Mouse (Mus musculus) intestine, embryonic 16.5 days (tissue): ENCODE measurements around the gene Hmgb1. TPM values are rescaled to one million over a fixed set of nuclear protein-coding genes. Genes with fewer than 3 reads are reported as not detected.

Experiments used
- ATAC-seq: fragments of 200-750 bp; cut with Nextera tagmentation; 2 replicates; pipeline ENCODE4 v1.8.0; 2017; ENCODE audit warnings: moderate TSS enrichment, moderate library complexity
- H3K27ac ChIP-seq: fragments of 300-500 bp; sonication (generic); 2 replicates; pipeline ENCODE4 v1.5.1; 2014; ENCODE audit warnings: mild to moderate bottlenecking, low read length
- H3K27me3 ChIP-seq: fragments of 300-500 bp; sonication (generic); replicated peaks from 2 replicates; pipeline ENCODE4 v1.6.1; 2014; ENCODE audit warnings: low read length, control low read depth, mixed read lengths; ENCODE audit not compliant: control insufficient read depth, insufficient read depth
- H3K36me3 ChIP-seq: fragments of 300-500 bp; sonication (generic); 2 replicates; pipeline ENCODE4 v1.6.1; 2014; ENCODE audit warnings: low read length, control low read depth; ENCODE audit not compliant: control insufficient read depth, insufficient read depth
- H3K4me1 ChIP-seq: fragments of 300-500 bp; sonication (generic); 2 replicates; pipeline ENCODE4 v1.6.1; 2014; ENCODE audit warnings: low read length, control low read depth, mixed read lengths; ENCODE audit not compliant: control insufficient read depth, insufficient read depth
- H3K4me2 ChIP-seq: fragments of 300-500 bp; sonication (generic); 2 replicates; pipeline ENCODE4 v1.6.1; 2014; ENCODE audit warnings: low read depth, low read length, control low read depth
- H3K4me3 ChIP-seq: fragments of 300-500 bp; sonication (generic); 2 replicates; pipeline ENCODE4 v1.5.1; 2014; ENCODE audit warnings: mild to moderate bottlenecking, low read length
- H3K9ac ChIP-seq: fragments of 300-500 bp; sonication (generic); 2 replicates; pipeline ENCODE4 v1.6.1; 2014; ENCODE audit warnings: low read depth, low read length
- H3K9me3 ChIP-seq: fragments of 300-500 bp; sonication (generic); 2 replicates; pipeline ENCODE4 v1.6.1; 2016; ENCODE audit warnings: low read length, control low read depth; ENCODE audit not compliant: control insufficient read depth
- WGBS: fragments of 180-500 bp; shearing (Covaris S2); extraction: QIAGEN DNeasy Blood & Tissue Kit; methylation state at CpG from one replicate; pipeline ENCODE4 v1.1.7; 2014; 5-methylcytosine and 5-hydroxymethylcytosine counted together
- polyA plus RNA-seq: library from polyadenylated mRNA; unstranded; fragments of >200 nt; fragmentation: Nextera tagmentation; extraction: Ambion mirVana; gene quantifications from 2 replicates; pipeline ENCODE4 v1.2.1, GENCODE M21; 2015

Gene Hmgb1
- polyA plus RNA-seq, 1 experiment from 2014 or later: 921 TPM

GRCm38 (mm10) chr5:149178095-149178494 lies 6.2 kb downstream of the Hmgb1 start:
- 86% methylated on average over 5 of the region's 5 CpGs for WGBS
- H3K4me3 ChIP-seq: no peak overlapping the region
- H3K27me3 ChIP-seq: no peaks in the 10 kb centered on the region
- no peak overlapping the region for H3K4me2 ChIP-seq
- no peaks in the 10 kb centered on the region for H3K36me3 ChIP-seq
- H3K27ac ChIP-seq: no peak overlapping the region
- peaks cover 3% of the 10 kb centered on the region; the same call in 1 of the 2 replicates for H3K4me1 ChIP-seq
- no peak overlapping the region for H3K9ac ChIP-seq
- H3K9me3 ChIP-seq: no peaks in the 10 kb centered on the region
- ATAC-seq: no peak

GRCm38 (mm10) chr5:149175736-149176135 lies 8.6 kb downstream of the Hmgb1 start:
- H3K4me2 ChIP-seq: no peak overlapping the region
- no peaks in the 10 kb centered on the region for H3K9me3 ChIP-seq
- no peaks in the 10 kb centered on the region for H3K27me3 ChIP-seq
- no peak for ATAC-seq
- H3K4me3 ChIP-seq: no peak overlapping the region
- no peak overlapping the region for H3K9ac ChIP-seq
- H3K36me3 ChIP-seq: no peaks in the 10 kb centered on the region
- H3K27ac ChIP-seq: no peak overlapping the region
- H3K4me1 ChIP-seq: no peaks in the 10 kb centered on the region
- WGBS: 93% methylated on average over 6 of the region's 6 CpGs

- 82% methylated on average over 7 of the region's 7 CpGs for WGBS
- H3K9ac ChIP-seq: no peak overlapping the region
- ATAC-seq: peak; percentile 63; the same call in 1 of the 2 replicates
- no peaks in the 10 kb centered on the region for H3K27me3 ChIP-seq
- H3K4me1 ChIP-seq: no peaks in the 10 kb centered on the region
- H3K36me3 ChIP-seq: no peaks in the 10 kb centered on the region
- no peak overlapping the region for H3K27ac ChIP-seq
- H3K4me2 ChIP-seq: no peak overlapping the region
- H3K9me3 ChIP-seq: no peaks in the 10 kb centered on the region
- no peak overlapping the region for H3K4me3 ChIP-seq
These were observed 9.8 kb downstream of the Hmgb1 start for GRCm38 (mm10) chr5:149174527-149174926.

GRCm38 (mm10) chr5:149172246-149172645 lies 12.0 kb downstream of the Hmgb1 start:
- Histone ChIP-seq H3K4me1 (no peaks in the 10 kb centered on the region), H3K9me3 (no peaks in the 10 kb centered on the region), H3K27ac (no peak overlapping the region), H3K4me3 (no peak overlapping the region), H3K4me2 (no peak overlapping the region), H3K9ac (no peak overlapping the region), H3K27me3 (no peaks in the 10 kb centered on the region), H3K36me3 (no peaks in the 10 kb centered on the region)
- WGBS: 73% methylated on average over 10 of the region's 10 CpGs
- no peak for ATAC-seq

GRCm38 (mm10) chr5:149170841-149171588 lies 13.3 kb downstream of the Hmgb1 start:
- no peak overlapping the region for H3K4me3 ChIP-seq
- no peak overlapping the region for H3K27ac ChIP-seq
- no peak overlapping the region for H3K9ac ChIP-seq
- no peaks in the 10 kb centered on the region for H3K4me1 ChIP-seq
- H3K9me3 ChIP-seq: no peaks in the 10 kb centered on the region
- H3K36me3 ChIP-seq: no peaks in the 10 kb centered on the region
- 59% methylated on average over 8 of the region's 8 CpGs for WGBS
- 0 out of 2 replicates have a peak, but pooled peaks have one; percentile 46 for ATAC-seq
- H3K27me3 ChIP-seq: no peaks in the 10 kb centered on the region
- H3K4me2 ChIP-seq: no peak overlapping the region

GRCm38 (mm10) chr5:149168816-149169215 lies 15.5 kb downstream of the Hmgb1 start:
- no peak overlapping the region for H3K27ac ChIP-seq
- no peak for ATAC-seq

GRCm38 (mm10) chr5:149168051-149168450 lies 16.2 kb downstream of the Hmgb1 start:
- ATAC-seq: no peak
- Histone ChIP-seq H3K4me3 (no peak overlapping the region), H3K27ac (no peak overlapping the region)

More at GRCm38 (mm10) chr5:149168816-149169215, 15.5 kb downstream of the Hmgb1 start:
- Histone ChIP-seq H3K4me1 (0 out of 2 replicates have a peak, but pooled peaks cover 4% of the 10 kb centered on the region), H3K36me3 (no peaks in the 10 kb centered on the region), H3K9ac (no peak overlapping the region), H3K9me3 (no peaks in the 10 kb centered on the region), H3K4me2 (no peak overlapping the region), H3K27me3 (no peaks in the 10 kb centered on the region), H3K4me3 (no peak overlapping the region)
- WGBS: 67% methylated on average over 9 of the region's 9 CpGs

GRCm38 (mm10) chr5:149166011-149166410 lies 18.3 kb downstream of the Hmgb1 start:
- no peak overlapping the region for H3K4me2 ChIP-seq
- H3K4me1 ChIP-seq: 0 out of 2 replicates have a peak, but pooled peaks cover 4% of the 10 kb centered on the region
- no peaks in the 10 kb centered on the region for H3K36me3 ChIP-seq
- no peak overlapping the region for H3K9ac ChIP-seq
- H3K27me3 ChIP-seq: no peaks in the 10 kb centered on the region
- no peak overlapping the region for H3K4me3 ChIP-seq
- WGBS: 91% methylated on average over 10 of the region's 10 CpGs
- H3K9me3 ChIP-seq: no peaks in the 10 kb centered on the region
- no peak for ATAC-seq
- no peak overlapping the region for H3K27ac ChIP-seq

More at GRCm38 (mm10) chr5:149168051-149168450, 16.2 kb downstream of the Hmgb1 start:
- no peak overlapping the region for H3K9ac ChIP-seq
- H3K4me1 ChIP-seq: 0 out of 2 replicates have a peak, but pooled peaks cover 4% of the 10 kb centered on the region
- no peaks in the 10 kb centered on the region for H3K9me3 ChIP-seq
- H3K4me2 ChIP-seq: no peak overlapping the region
- H3K27me3 ChIP-seq: no peaks in the 10 kb centered on the region
- H3K36me3 ChIP-seq: no peaks in the 10 kb centered on the region
- 81% methylated on average over 2 of the region's 2 CpGs for WGBS

GRCm38 (mm10) chr5:149164881-149165280 lies 19.4 kb downstream of the Hmgb1 start:
- 54% methylated on average over 7 of the region's 7 CpGs for WGBS
- no peaks in the 10 kb centered on the region for H3K9me3 ChIP-seq

More at GRCm38 (mm10) chr5:149164881-149165280, 19.4 kb downstream of the Hmgb1 start:
- Histone ChIP-seq H3K4me2 (no peak overlapping the region), H3K36me3 (no peaks in the 10 kb centered on the region), H3K4me1 (0 out of 2 replicates have a peak, but pooled peaks cover 4% of the 10 kb centered on the region), H3K4me3 (no peak overlapping the region), H3K27me3 (no peaks in the 10 kb centered on the region), H3K9ac (no peak overlapping the region), H3K27ac (no peak overlapping the region)
- ATAC-seq: peak; percentile 46; the same call in 1 of the 2 replicates
